Mouse (Mus musculus) C2C12 (cell line): ENCODE results near the gene Ergic2. TPM values are rescaled to one million over a fixed set of nuclear protein-coding genes. Genes with fewer than 3 reads are reported as not detected.

Source experiments
- H3K27me3 ChIP-seq: one replicate; pipeline ENCODE4 v1.6.1; 2011; ENCODE audit not compliant: control insufficient read depth, insufficient read depth, insufficient read length
- H3K36me3 ChIP-seq: one replicate; pipeline ENCODE4 v1.6.1; 2011; ENCODE audit not compliant: control insufficient read depth, insufficient read depth
- H3K4me3 ChIP-seq: one replicate; pipeline ENCODE4 v1.5.1; 2011; ENCODE audit warnings: mild to moderate bottlenecking, control low read depth; ENCODE audit not compliant: poor library complexity, insufficient read depth, severe bottlenecking
- H3K79me2 ChIP-seq: one replicate; pipeline ENCODE4 v1.6.1; 2011; ENCODE audit not compliant: control insufficient read depth, insufficient read depth
- H3K79me3 ChIP-seq: one replicate; pipeline ENCODE4 v1.6.1; 2011; ENCODE audit warnings: low read depth, control low read depth
- H3ac ChIP-seq: one replicate; pipeline ENCODE3; 2011; ENCODE audit warnings: low read depth; ENCODE audit not compliant: control insufficient read depth, insufficient read length
- CEBPB ChIP-seq: IDR thresholded peaks from one replicate; pipeline ENCODE4 v1.6.1; 2011; ENCODE audit warnings: low read depth, mild to moderate bottlenecking, control low read depth, moderate library complexity
- CTCF ChIP-seq: IDR thresholded peaks from one replicate; pipeline ENCODE4 v1.5.1; 2011; ENCODE audit not compliant: control insufficient read depth, insufficient read depth, insufficient read length
- FOSL1 ChIP-seq: IDR thresholded peaks from one replicate; pipeline ENCODE4 v1.8.0; 2011; ENCODE audit warnings: mild to moderate bottlenecking, low read length; ENCODE audit not compliant: poor library complexity, insufficient read depth, severe bottlenecking
- MAX ChIP-seq: IDR thresholded peaks from one replicate; pipeline ENCODE4 v1.6.1; 2011; ENCODE audit warnings: mild to moderate bottlenecking, control low read depth
- MYOD1 ChIP-seq: IDR thresholded peaks from one replicate; pipeline ENCODE4 v1.6.1; 2011; ENCODE audit warnings: low read depth; ENCODE audit not compliant: control insufficient read depth, insufficient read length
- MYOG ChIP-seq: IDR thresholded peaks from one replicate; pipeline ENCODE4 v1.6.1; 2011; ENCODE audit not compliant: control insufficient read depth, insufficient read length; ENCODE audit errors: extremely low read depth
- USF1 ChIP-seq: IDR thresholded peaks from one replicate; pipeline ENCODE4 v1.6.1; 2011; ENCODE audit warnings: low read depth, mild to moderate bottlenecking, control low read depth, moderate library complexity
- polyA plus RNA-seq: library from polyadenylated mRNA; unstranded; fragments of >200 nt; fragmentation: generic; extraction: Trizol; gene quantifications from one replicate; pipeline ENCODE4 v1.2.1, GENCODE M21; 2012; ENCODE audit warnings: missing spikeins

Ergic2 gene
- polyA plus RNA-seq, 1 experiment = 49.4 TPM

DNA sequence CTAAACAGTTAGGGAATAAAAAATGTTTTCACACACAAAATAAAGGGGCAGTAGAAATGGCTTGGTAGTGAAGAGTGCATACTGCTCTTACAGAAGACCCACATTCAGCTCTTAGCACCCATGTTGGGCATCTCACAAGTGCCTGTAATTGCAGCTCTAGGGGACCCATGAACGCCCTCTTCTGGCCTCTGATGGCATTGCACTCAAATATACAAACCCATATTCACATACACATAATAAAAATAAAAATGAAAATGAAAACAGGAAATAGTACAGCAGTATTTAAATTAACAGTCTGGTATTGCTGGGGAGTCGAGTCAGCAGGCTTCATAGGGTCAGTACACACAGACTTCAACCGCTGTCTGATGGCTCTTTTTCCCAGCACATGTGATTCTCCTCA lies 30.1 kb upstream of the Ergic2 start:
- no peaks in the 10 kb centered on the region for H3K79me2 ChIP-seq
- TF ChIP-seq MYOG (no peak), MYOD1 (no peak), CEBPB (no peak), MAX (no peak), CTCF (no peak), USF1 (no peak), FOSL1 (no peak)
- H3K27me3 ChIP-seq = peaks cover 5% of the 10 kb centered on the region

DNA sequence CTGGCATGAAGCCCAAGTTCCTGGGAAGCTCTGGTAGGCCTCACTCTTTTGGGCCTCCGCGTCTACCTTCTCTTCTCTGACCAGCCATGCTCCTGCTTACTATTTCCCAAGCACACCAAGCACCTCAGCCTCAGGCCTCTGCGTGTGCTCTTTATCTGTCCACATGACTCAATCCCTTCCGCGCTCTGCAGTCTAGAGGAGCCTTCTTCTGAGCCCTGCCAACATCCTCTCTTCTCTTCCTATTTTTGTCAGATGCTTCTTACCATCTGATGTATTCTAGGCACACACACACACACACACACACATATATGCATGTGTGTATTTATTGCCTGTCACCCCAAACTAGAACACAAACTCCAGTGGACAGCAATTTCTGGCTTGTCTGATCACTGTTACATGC lies 29.5 kb upstream of the Ergic2 start:
- no peaks in the 10 kb centered on the region for H3K36me3 ChIP-seq
- no peaks in the 10 kb centered on the region for H3K79me2 ChIP-seq
- no peak overlapping the region for H3ac ChIP-seq
- peaks cover 5% of the 10 kb centered on the region for H3K27me3 ChIP-seq
- no peak for TF ChIP-seq MAX
- TF ChIP-seq USF1 = no peak
- no peak for TF ChIP-seq FOSL1
- TF ChIP-seq MYOG = no peak
- no peak for TF ChIP-seq CTCF
- TF ChIP-seq MYOD1 = no peak
- TF ChIP-seq CEBPB = no peak
- no peak overlapping the region for H3K4me3 ChIP-seq
- H3K79me3 ChIP-seq = no peaks in the 10 kb centered on the region

More for the DNA sequence above, 30.1 kb upstream of the Ergic2 start:
- Histone ChIP-seq H3K79me3 (no peaks in the 10 kb centered on the region), H3K36me3 (no peaks in the 10 kb centered on the region), H3K4me3 (no peak overlapping the region), H3ac (no peak overlapping the region)

DNA sequence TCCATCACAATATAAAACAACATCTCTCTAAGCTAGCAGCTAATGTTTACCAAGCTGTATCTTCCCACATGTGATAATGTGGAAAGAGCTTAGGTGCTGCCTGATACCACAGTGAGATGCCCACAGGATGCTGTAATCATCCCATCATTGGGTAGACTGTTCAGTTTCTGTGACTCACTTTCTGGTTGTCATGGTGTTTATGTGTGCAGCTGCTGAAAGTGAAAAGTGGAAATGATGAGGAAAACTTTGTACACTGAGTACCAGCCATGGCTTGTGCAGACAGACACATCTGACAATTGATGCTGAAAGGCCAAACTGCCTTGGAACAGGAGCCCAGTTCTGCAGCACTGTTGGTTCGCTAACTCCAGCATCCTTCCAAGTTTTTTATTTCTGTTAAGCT lies 27.1 kb upstream of the Ergic2 start:
- H3K79me2 ChIP-seq = no peaks in the 10 kb centered on the region
- no peaks in the 10 kb centered on the region for H3K27me3 ChIP-seq
- H3K79me3 ChIP-seq = no peaks in the 10 kb centered on the region
- no peaks in the 10 kb centered on the region for H3K36me3 ChIP-seq
- H3ac ChIP-seq = no peak overlapping the region
- TF ChIP-seq MYOD1 = peak; percentile 45
- TF ChIP-seq FOSL1 = no peak
- no peak overlapping the region for H3K4me3 ChIP-seq

DNA sequence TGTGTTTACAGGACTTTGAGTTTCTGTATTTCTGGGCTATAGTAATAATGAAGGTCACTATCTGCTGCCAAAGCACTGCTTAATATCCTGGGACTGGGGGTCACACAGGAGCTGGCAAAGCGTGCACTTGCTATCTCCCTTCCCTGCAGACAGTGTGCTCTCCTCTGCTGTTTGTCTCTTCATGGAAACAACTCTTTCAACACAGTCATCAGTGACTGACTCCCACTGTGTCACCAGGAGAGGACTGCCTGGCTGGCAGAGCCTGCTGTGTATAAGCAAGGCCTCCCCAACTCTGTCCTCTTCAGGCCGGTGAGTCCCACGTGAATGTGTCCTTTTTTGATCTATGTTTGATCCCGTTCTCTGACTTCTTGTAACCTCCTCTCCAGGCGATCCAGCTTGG lies 25.3 kb upstream of the Ergic2 start:
- Histone ChIP-seq H3K79me2 (no peaks in the 10 kb centered on the region), H3ac (no peak overlapping the region), H3K4me3 (no peak overlapping the region), H3K27me3 (no peaks in the 10 kb centered on the region), H3K79me3 (no peaks in the 10 kb centered on the region), H3K36me3 (no peaks in the 10 kb centered on the region)
- TF ChIP-seq USF1 = no peak
- no peak for TF ChIP-seq MAX
- no peak for TF ChIP-seq CTCF
- no peak for TF ChIP-seq CEBPB
- TF ChIP-seq FOSL1 = no peak
- no peak for TF ChIP-seq MYOG
- no peak for TF ChIP-seq MYOD1

DNA sequence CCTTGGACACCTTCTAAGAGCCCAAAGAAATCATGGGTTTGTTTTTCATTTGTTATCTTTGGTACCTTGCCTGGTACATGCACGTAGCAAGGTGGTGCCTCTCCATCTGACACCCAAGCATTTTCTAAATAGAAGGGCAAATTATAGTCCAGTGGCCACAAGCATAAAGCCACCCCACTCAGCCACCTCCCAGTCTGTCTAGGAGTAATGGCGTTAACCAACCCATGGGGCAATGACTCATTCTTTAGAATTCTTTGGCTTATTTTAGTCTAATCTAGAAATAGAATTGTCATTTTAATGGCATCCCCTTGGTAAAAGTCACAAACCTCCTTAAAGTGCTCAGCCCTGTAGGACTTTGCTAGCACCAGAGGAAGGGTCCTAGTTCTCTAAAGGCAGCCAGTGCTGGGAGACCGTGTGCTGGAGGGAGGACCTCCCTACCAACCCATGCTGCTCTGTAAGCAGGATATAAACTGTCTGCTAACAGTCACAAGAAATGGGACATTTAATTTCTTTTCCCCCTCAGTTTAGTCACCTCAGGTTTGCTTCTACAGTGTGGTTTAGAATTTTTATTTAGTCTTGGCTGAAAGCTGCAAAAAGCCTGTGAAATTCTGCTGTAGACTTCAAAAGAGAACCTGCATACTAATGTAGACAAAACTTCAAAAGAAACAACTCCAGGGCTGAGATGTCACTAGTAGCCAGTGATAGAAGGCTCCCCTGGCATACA lies 22.1 kb upstream of the Ergic2 start:
- no peak overlapping the region for H3K4me3 ChIP-seq

DNA sequence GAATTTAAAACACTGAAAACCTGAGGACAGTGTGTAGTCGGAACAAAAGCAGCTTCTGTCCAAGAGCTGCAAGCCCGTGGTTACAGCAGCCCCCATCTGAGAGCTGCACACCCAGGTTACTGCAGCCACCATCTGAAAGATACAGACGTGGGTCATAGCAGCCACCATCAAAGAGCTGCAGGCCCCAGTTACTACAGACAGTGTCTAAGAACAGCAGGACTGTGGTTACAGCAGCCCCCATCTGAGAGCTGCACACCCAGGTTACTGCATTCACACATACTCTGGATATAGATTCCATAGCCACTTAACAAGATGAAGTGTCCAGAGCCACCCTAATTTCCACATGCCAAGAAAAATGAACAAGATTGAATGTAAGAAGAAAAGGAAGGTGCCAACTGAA lies 15.4 kb upstream of the Ergic2 start:
- TF ChIP-seq MAX (no peak), MYOG (no peak), CEBPB (no peak), MYOD1 (no peak), USF1 (no peak), CTCF (no peak), FOSL1 (no peak)
- Histone ChIP-seq H3K36me3 (no peaks in the 10 kb centered on the region), H3ac (no peak overlapping the region), H3K27me3 (no peaks in the 10 kb centered on the region), H3K79me3 (no peaks in the 10 kb centered on the region), H3K4me3 (no peak overlapping the region), H3K79me2 (no peaks in the 10 kb centered on the region)

More for the DNA sequence above, 22.1 kb upstream of the Ergic2 start:
- no peaks in the 10 kb centered on the region for H3K27me3 ChIP-seq
- no peak overlapping the region for H3ac ChIP-seq
- H3K36me3 ChIP-seq = no peaks in the 10 kb centered on the region
- no peaks in the 10 kb centered on the region for H3K79me3 ChIP-seq
- no peaks in the 10 kb centered on the region for H3K79me2 ChIP-seq
- TF ChIP-seq CEBPB (no peak), USF1 (no peak), MAX (no peak), FOSL1 (no peak), MYOG (no peak)
